Mouse (Mus musculus) gastrocnemius, adult 8-10 months (tissue): Measurements from ENCODE around the gene Cyb561d2. TPM values are rescaled to one million over a fixed set of nuclear protein-coding genes. Genes with fewer than 3 reads are reported as not detected.
A peak's percentile ranks its signal among the peaks of the same experiment; 100 is the strongest.
"Not testable (repeated sequence)": the region's sequence is repeated elsewhere in the genome, so short reads cannot be mapped to it uniquely, and the experiment has no call there.

ENCODE experiments used
- DNase-seq, 2 experiments: peaks; one replicate each; pipeline ENCODE4 v3.0.0; 2022; ENCODE audit warnings: low spot score in 2 of 2
- total RNA-seq, 4 experiments: library from RNA; stranded (reverse); gene quantifications; 2 replicates each; pipeline ENCODE4 v1.2.4; 2022

Cyb561d2 gene
- 1 to 10 TPM; 3.5 to 4.9 (median 4.2) TPM for total RNA-seq

GRCm38 (mm10) chr9:107541474-107542351, at the start of gene Cyb561d2, which contains the start of gene Nprl2:
Gene Cyb561d2 (minus strand): TSS chr9:107542193.
Gene Nprl2 (plus strand): TSS chr9:107542226.
- peak; percentile 88 to 89 for DNase-seq

GRCm38 (mm10) chr9:107590773-107591060, 48.7 kb upstream of the Cyb561d2 start:
- DNase-seq = no peak

DNA sequence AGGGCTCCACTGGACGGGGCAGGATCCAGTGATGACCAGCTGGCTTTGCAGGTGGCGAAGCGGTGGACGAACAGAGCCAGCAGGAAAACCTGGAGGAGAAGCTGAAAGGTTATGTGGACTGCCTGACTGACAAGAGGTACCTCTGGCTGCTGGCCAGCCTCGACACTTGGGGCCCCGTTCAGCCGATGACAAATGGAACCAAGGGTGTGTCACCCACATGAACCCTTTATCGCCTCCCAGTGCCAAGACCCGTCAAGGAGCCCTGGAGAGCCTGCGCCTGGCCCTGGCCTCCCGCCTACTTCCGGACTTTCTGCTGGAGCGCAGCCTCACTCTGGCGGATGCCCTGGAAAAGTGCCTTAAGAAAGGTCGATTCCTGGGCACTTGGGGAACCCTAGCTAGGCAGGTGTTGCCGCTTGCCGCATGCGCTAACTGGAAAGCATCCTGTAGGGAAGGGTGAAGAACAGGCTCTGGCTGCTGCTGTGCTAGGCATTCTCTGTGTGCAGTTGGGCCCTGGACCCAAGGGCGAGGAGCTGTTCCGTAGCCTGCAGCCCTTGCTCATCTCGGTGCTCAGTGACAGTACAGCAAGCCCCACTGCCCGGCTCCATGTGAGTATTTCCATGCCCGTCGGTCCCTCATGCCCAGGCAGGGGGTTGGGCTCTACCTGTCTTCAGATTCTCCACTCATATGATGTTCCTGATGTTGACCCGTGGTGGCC, 48.2 kb upstream of the Cyb561d2 start:
- peak; percentile 57 to 79 for DNase-seq

- peak in 1 of 2 experiments; percentile 55 for DNase-seq
Observed at GRCm38 (mm10) chr9:107587833-107588639, 46.0 kb upstream of the Cyb561d2 start.

GRCm38 (mm10) chr9:107586974-107587832, 45.2 kb upstream of the Cyb561d2 start, which contains the start of gene Ifrd2:
Gene Ifrd2 (plus strand): TSS chr9:107587642.
- peak; percentile 96 to 97 for DNase-seq

- DNase-seq = no peak
Observed at GRCm38 (mm10) chr9:107586504-107586903, 44.5 kb upstream of the Cyb561d2 start.

DNA sequence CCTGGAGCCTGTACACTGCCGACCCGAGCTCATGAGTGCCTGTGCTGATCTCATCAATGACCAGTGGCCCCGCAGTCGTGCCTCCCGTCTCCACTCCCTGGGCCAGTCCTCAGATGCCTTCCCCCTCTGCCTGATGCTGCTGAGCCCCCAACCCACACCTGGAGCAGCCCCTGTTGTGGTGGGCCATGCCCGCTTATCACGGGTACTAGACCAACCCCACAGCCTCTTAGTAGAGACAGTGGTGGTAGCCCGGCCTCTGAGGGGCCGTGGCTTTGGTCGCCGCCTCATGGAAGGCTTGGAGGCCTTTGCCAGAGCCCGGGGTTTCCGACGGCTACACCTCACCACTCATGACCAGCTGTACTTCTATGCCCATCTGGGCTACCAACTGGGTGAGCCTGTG, 41.2 kb upstream of the Cyb561d2 start:
- no peak for DNase-seq

DNA sequence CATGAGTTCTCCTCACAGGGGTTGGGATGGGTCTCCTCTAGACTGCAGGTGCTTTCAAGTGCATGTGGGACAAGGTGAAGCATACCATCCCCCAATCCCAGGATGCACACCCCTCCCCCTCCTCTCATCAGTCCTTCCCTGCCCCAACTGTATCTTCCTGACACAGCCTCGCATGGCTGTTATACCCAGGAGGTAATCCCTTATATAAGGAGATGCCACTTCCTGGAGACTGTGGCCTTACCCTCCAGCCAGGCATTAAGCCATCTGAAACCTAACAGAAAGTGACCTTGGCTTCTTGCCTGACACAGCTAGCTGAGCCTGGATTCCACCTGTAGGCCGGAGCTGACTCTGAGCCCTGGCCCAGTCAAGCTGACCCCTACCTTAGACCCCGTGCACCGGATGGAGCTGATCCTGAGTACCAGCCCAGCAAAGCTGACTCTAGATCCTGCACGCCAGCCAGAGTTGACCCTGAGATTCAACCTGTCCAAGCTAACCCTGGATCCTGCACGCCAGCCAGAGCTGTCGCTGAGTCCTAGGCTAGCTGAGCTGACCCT, 40.6 kb upstream of the Cyb561d2 start:
- DNase-seq = no peak

DNA sequence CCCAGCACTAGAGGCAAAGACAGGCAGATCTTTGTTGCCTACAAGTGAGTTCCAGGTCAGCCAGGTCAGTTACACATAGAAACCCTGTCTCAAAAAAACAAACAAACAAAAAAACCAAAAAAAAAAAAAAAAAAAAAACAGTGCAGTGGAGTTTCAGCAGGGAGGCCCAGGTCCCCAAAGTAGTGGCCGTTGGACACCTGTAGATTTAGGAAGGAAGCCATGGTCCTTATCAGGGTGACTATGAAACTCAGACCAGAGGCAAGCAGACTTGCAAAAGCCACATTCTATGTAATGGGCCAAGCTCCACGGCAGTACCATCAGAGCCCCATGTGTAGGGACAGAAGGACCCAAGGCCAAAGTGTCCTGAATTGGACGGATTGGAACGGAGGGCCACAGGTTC, 39.6 kb upstream of the Cyb561d2 start:
- DNase-seq = no peak

- DNase-seq = peak; percentile 82 to 85
Observed at GRCm38 (mm10) chr9:107580501-107581317, 38.7 kb upstream of the Cyb561d2 start, which contains the start of gene Hyal3. Gene Hyal3 (plus strand): TSS chr9:107580818.

DNA sequence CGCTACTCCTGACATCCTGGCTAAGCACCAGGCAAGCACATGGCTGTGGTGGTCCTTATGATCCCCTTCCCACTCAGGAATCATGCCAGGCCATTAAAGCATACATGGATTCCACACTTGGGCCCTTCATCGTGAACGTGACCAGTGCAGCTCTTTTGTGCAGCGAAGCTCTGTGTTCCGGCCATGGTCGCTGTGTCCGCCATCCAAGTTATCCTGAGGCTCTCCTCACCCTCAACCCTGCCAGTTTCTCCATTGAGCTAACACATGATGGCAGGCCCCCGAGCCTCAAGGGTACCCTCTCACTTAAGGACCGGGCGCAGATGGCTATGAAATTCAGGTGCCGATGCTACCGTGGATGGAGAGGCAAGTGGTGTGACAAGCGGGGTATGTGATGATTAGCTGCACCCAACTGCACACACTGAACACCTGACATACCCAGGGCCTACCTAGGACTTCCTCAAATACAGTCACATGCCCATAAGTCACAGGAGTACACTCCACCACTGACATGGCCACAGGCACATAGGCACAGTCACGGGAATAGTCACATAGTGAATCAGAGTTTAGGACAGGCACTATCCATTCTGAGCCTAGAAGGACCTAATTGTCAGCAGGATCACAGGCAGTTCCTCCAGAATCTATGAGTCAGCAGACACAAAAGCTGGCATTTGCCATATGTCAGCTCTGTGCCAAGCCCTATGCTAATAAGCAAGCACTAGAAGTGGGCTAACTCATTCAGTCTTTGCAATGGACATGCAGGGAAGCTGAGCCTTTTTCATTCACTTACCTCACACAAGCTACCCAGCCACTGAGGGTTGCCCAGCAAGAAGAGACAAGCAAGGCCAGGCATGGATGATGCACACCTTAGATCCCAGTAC, 37.3 kb upstream of the Cyb561d2 start:
- no peak for DNase-seq

DNA sequence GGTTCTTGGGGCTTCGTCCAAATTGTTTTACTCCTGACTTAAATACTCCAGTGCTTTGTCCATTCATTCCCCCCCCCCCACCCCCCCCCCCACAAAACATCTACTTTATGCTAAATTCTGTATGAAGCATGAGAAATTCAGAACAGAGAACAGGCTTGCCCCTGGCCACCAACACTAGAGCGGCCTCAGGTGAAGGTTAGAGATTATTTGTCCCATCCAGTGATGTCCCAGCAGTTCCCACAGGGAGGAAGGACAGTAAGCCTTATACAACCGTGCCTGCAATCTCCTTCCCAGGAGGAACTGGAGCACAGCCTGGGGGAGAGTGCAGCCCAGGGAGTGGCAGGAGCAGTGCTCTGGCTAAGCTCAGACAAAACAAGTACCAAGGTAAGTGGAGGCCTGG, 36.6 kb upstream of the Cyb561d2 start, which contains the start of gene Naa80:
Naa80 (plus strand) TSS at position 301 of the 400 bp plus-strand sequence.
- no peak for DNase-seq

DNA sequence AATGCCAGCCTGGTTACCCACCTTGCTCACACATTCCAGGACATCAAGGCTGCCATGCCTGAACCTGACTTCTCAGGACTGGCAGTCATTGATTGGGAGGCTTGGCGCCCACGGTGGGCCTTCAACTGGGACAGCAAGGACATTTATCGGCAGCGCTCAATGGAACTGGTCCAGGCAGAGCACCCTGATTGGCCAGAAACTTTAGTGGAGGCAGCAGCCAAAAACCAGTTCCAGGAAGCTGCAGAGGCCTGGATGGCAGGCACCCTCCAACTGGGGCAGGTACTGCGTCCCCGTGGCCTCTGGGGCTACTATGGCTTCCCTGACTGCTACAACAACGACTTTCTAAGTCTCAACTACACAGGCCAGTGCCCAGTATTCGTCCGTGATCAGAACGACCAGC, 35.9 kb upstream of the Cyb561d2 start:
- no peak for DNase-seq

- DNase-seq = peak; percentile 76 to 78
Observed at GRCm38 (mm10) chr9:107576357-107577107, 34.5 kb upstream of the Cyb561d2 start, which contains the start of gene Hyal1. Gene Hyal1 (plus strand): TSS chr9:107576927.

GRCm38 (mm10) chr9:107575579-107576356, 33.8 kb upstream of the Cyb561d2 start:
- no peak for DNase-seq

DNA sequence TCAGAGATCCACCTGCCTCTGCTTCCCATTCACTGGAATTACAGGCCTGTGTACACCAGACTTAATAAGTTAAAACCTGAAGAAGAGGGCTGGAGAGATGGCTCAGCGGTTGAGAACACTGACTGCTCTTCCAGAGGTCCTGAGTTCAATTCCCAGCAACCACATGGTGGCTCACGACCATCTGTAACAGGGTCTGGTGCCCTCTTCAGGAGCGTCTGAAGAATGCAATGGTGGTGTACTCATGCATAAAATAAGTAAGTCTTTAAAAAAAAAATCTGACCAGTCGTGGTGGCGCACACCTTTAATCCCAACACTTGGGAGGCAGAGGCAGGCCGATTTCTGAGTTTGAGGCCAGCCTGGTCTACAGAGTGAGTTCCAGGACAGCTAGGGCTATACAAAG, 31.8 kb upstream of the Cyb561d2 start:
- DNase-seq = not testable (repeated sequence)

- DNase-seq = no peak
Observed at GRCm38 (mm10) chr9:107572327-107572662, 30.3 kb upstream of the Cyb561d2 start.
